Mouse (Mus musculus): ENCODE results near the gene Aff3. TPM values are rescaled to one million over a fixed set of nuclear protein-coding genes. Genes with fewer than 3 reads are reported as not detected.

The Aff3 gene
- polyA plus RNA-seq, 1 experiment: 16.9 TPM

DNA sequence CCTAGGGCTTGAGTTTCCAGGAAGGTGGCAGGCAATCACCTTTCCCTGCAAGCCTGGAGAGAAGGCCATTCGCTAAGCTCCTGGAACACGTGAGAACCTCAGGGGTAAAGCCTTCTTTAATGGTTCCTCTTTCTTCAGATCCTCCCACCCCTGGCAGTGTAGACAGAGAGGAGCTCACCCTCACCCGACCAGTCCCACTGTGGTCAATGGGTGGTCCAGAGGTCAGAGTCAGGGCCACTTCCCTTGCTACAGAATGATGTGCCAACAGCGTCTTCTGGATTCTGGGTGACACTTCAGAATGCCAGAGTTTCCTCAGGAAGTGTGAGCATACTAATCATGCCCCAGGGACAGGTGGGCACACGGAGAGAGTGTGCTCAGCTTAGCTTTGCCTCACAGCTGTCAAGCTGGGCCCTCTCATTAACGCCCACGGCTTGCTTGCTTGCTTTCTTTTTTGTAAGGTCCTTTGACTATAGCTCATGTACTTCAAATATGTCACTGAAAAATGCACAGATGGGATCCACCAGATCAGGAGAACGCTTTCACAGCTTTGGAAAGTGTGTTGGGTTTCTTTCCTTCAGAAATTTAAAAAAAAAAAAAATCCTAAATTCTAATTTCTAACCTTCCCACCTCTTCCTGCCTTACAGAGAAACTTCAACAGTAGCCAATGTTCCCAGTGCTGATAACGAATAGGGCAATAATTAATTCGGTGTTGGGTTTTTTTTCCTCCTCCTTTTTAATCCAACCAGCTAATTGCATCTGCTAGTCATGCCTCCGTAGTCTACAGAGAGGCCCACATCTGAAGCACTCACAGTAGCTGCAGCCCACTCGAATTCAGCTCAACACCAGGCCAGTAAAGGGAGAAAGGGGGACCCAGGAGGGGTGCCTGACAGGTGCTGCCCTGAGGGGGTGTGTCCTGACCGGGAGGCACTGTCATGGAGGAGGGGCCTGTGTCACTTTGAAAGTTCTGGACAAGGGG, 235.8 kb downstream of the Aff3 start:
- no peak for DNase-seq
- TF ChIP-seq CTCF (IDR thresholded peaks at IDR 0.05; ENCODE audit: insufficient read depth, low read length) (no peak), POLR2A (IDR thresholded peaks at IDR 0.05; ENCODE audit: borderline replicate concordance, extremely low read depth, low read depth, low read length) (no peak)
- Histone ChIP-seq H3K4me3 (replicated peaks; ENCODE audit: extremely low read depth, low read depth, low read length) (no peak overlapping the region), H3K4me1 (ENCODE audit: control insufficient read depth, insufficient read depth, low read length) (no peaks in the 10 kb centered on the region; the same call in 1 of the 2 replicates)
- WGBS: 53% methylated on average over 13 of the region's 13 CpGs

DNA sequence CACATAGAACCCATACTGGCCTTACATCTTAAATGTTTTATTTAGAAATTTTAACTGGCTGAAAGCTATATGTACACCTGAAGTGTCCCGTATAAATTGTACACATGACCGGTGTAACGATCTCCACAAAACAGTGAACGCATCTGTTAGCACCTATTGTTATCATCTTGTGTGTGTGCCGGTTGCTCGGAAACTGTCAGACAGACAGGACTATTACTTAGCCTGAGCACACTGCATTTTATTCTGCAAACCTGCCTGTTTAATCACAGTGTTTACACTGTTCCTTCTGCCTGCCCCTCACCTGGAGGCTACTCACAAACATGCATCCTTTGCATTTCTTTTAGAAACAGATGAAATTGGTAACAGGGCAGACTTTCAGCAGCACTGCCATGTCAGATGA, 241.8 kb downstream of the Aff3 start:
- Histone ChIP-seq H3K4me1 (ENCODE audit: control insufficient read depth, insufficient read depth, low read length) (no peaks in the 10 kb centered on the region), H3K4me3 (replicated peaks; ENCODE audit: extremely low read depth, low read depth, low read length) (no peak overlapping the region)
- DNase-seq: no peak
- no peak for TF ChIP-seq POLR2A (IDR thresholded peaks at IDR 0.05; ENCODE audit: borderline replicate concordance, extremely low read depth, low read depth, low read length)
- no peak for TF ChIP-seq CTCF (IDR thresholded peaks at IDR 0.05; ENCODE audit: insufficient read depth, low read length)
- WGBS: 92% methylated on average over 6 of the region's 6 CpGs

DNA sequence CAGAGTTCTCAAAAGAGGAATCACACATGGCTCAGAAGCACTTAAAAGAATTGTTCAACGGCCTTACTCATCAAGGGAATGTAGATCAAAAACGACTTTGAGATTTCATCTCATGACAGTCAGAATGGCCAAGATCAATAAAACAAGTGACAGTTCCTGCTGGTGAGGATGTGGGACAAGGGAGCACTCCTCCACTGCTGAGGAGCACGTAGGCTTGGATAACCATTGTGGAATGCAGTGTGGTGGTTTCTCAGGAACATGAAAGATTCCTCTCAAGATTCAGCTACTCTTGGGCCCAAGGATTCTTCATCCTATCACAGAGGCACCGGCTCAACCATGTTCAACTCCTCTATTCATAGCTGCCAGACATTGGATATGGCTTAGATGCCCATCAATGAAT, 245.4 kb downstream of the Aff3 start:
- DNase-seq: no peak
- 73% methylated on average over 4 of the region's 4 CpGs for WGBS
- H3K4me1 ChIP-seq (ENCODE audit: control insufficient read depth, insufficient read depth, low read length): no peaks in the 10 kb centered on the region
- H3K4me3 ChIP-seq (replicated peaks; ENCODE audit: extremely low read depth, low read depth, low read length): no peak overlapping the region
- TF ChIP-seq CTCF (IDR thresholded peaks at IDR 0.05; ENCODE audit: insufficient read depth, low read length) (no peak), POLR2A (IDR thresholded peaks at IDR 0.05; ENCODE audit: borderline replicate concordance, extremely low read depth, low read depth, low read length) (no peak)

DNA sequence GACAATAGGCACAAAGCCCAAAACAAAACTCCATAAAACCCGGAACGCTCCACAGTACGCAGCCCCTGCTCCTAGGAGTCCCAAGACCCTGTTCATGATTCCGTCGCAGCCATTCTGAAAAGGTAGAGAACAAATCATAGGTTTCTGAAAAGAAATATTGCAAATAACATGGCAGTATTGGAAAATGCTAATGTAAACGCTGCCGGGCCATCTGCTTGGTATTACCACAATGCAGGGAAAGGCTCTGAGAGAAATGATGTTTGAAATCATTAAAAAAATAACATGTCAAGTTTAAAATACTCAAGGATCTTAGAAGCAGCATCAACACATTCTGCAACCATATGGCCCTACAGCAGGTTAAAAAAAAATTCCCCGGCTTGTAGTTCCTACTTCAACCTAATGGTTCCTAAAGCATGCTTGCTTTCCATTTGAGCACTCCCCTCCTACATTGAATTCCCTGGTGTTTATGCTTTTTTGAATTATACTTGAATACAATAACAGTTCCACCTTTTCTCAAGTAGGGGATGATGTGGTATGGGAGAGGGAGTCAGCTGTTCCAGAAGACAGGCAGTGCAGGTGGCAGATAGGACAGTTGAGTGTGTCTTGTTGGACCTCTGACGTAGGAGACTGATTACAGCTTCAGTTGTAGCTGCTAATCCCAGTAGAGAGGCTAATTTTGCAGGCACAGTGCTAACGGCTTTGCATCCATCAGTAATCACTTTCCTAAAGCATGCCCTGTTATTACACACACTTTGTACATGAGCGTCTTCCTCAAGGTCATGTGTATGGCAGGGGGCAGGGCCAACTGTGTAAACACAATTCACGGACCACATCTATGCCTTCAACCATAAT, 246.3 kb downstream of the Aff3 start:
- WGBS: 89% methylated on average over 12 of the region's 12 CpGs
- TF ChIP-seq POLR2A (IDR thresholded peaks at IDR 0.05; ENCODE audit: borderline replicate concordance, extremely low read depth, low read depth, low read length) (no peak), CTCF (IDR thresholded peaks at IDR 0.05; ENCODE audit: insufficient read depth, low read length) (no peak)

DNA sequence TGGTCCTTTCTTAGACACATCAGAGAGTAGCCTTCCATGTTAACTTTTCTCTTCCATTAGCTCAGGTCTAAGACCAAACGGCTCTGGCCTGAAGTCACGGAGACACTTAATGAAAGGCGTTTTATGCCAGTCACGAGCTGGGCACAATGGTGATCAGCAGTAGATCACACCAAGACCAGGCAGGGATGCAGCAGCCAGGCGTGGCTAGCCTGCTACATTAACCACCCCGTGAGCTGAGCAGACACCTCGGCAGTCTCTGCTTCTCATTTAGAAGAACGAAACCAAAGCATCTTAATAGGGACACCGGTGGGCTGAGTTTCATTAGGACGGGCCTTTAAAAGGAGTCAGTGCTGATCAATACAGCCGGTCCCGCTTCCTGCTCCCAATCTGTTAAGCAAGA, 247.6 kb downstream of the Aff3 start:
- TF ChIP-seq CTCF (IDR thresholded peaks at IDR 0.05; ENCODE audit: insufficient read depth, low read length): no peak
- H3K4me3 ChIP-seq (replicated peaks; ENCODE audit: extremely low read depth, low read depth, low read length): no peak overlapping the region
- no peaks in the 10 kb centered on the region for H3K4me1 ChIP-seq (ENCODE audit: control insufficient read depth, insufficient read depth, low read length)
- 85% methylated on average over 12 of the region's 12 CpGs for WGBS
- DNase-seq: no peak

More for the DNA sequence above, 246.3 kb downstream of the Aff3 start:
- no peak overlapping the region for H3K4me3 ChIP-seq (replicated peaks; ENCODE audit: extremely low read depth, low read depth, low read length)
- no peak for DNase-seq
- H3K4me1 ChIP-seq (ENCODE audit: control insufficient read depth, insufficient read depth, low read length): no peaks in the 10 kb centered on the region

DNA sequence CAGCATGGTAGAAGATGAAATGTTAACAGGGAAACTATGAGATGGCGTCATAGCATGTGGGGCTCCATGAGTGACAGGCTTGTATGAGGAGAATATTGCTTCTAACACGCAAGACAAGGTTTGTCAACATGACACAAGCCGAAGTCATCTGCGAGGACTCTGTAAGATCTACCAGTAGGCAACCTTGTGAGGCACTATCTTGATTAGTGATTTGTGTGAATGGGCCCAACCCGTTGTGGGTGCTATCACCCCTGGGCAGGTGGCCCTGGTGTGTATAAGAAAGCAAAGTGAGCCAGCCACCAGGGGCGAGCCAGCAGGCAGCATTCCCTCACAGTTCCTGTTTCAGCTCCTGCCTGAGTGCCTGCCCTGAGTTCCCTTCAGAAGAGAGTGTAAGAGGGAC, 249.2 kb downstream of the Aff3 start:
- Histone ChIP-seq H3K4me3 (replicated peaks; ENCODE audit: extremely low read depth, low read depth, low read length) (no peak overlapping the region), H3K4me1 (ENCODE audit: control insufficient read depth, insufficient read depth, low read length) (no peaks in the 10 kb centered on the region)
- TF ChIP-seq POLR2A (IDR thresholded peaks at IDR 0.05; ENCODE audit: borderline replicate concordance, extremely low read depth, low read depth, low read length) (no peak), CTCF (IDR thresholded peaks at IDR 0.05; ENCODE audit: insufficient read depth, low read length) (no peak)
- DNase-seq: no peak
- 91% methylated on average over 6 of the region's 6 CpGs for WGBS

DNA sequence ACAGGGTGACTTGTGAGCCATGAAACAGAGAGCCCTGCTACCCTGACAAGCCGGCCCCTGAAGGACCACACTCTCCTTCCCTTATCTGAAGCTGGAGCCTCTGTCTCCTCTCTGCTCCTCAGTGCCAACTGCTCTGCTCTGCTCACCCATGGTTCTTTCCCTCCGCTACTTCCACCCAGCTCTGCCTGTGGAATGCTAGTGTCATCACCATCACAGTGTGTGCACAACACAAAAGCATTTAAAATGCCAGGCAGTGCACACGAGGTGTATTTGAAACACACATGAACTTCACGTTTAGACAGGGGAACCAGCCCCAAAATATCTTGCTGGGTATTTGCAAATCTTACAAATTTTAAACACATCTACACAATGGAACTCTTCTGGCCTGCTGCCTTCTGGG, 253.6 kb downstream of the Aff3 start:
- Histone ChIP-seq H3K4me1 (ENCODE audit: control insufficient read depth, insufficient read depth, low read length) (no peaks in the 10 kb centered on the region), H3K4me3 (replicated peaks; ENCODE audit: extremely low read depth, low read depth, low read length) (no peak overlapping the region)
- TF ChIP-seq POLR2A (IDR thresholded peaks at IDR 0.05; ENCODE audit: borderline replicate concordance, extremely low read depth, low read depth, low read length) (no peak), CTCF (IDR thresholded peaks at IDR 0.05; ENCODE audit: insufficient read depth, low read length) (no peak)
- no peak for DNase-seq
- WGBS: 67% methylated on average over 4 of the region's 4 CpGs

DNA sequence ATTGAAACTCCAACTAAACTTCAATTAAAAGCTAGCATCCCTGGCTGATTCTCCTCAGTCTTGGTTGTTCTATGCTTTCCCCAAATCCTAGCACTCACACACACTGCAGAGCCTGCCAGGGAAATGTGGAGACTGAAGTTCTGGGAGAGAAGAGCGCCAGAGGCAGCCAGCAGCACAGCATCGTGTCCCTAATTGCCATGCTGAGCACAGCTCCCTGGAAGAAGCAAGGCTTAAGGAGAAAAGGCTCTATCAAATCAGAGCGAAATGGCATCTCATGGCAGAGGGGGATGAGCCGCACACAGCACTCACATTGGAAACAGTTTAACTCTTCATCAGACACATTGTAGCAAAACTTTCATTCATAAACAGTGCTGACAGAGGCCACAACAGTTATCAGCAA, 254.3 kb downstream of the Aff3 start:
- Histone ChIP-seq H3K4me3 (replicated peaks; ENCODE audit: extremely low read depth, low read depth, low read length) (no peak overlapping the region), H3K4me1 (ENCODE audit: control insufficient read depth, insufficient read depth, low read length) (no peaks in the 10 kb centered on the region)
- DNase-seq: no peak
- WGBS: 73% methylated on average over 4 of the region's 4 CpGs
- TF ChIP-seq CTCF (IDR thresholded peaks at IDR 0.05; ENCODE audit: insufficient read depth, low read length) (no peak), POLR2A (IDR thresholded peaks at IDR 0.05; ENCODE audit: borderline replicate concordance, extremely low read depth, low read depth, low read length) (no peak)

DNA sequence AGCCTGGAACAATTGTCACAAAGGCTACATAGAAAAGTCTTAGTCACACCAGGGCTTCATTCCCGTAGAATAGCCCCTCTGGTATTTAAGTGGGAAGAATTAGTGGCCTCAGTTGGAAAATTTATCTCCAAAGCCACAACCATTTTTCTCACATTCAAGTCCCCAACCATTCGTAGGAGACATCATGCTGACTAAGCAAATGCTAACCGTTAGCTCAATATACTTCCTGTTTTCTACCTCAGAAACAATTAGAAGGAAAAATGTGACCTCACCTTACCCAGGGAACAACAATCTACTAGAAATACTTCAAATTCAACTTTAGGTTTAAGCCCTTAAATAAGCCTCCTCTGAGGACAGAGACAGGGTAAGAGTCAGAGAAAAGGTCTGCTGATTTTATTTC, 256.5 kb downstream of the Aff3 start:
- Histone ChIP-seq H3K4me3 (replicated peaks; ENCODE audit: extremely low read depth, low read depth, low read length) (no peak overlapping the region), H3K4me1 (ENCODE audit: control insufficient read depth, insufficient read depth, low read length) (no peaks in the 10 kb centered on the region)
- no peak for TF ChIP-seq POLR2A (IDR thresholded peaks at IDR 0.05; ENCODE audit: borderline replicate concordance, extremely low read depth, low read depth, low read length)
- TF ChIP-seq CTCF (IDR thresholded peaks at IDR 0.05; ENCODE audit: insufficient read depth, low read length): no peak
- no peak for DNase-seq
- 52% methylated on average over 3 of the region's 3 CpGs for WGBS

Measured in lung, adult 2 months (tissue).